Mouse (Mus musculus): ENCODE measurements at regions not wholly inside any gene's neighbourhood (a gene's known extent, or its start where the extent isn't known, plus 50 kb on each side); places are given as distances from the start of the nearest gene placed in this dataset.

- TF ChIP-seq POLR2A (IDR thresholded peaks at IDR 0.05; ENCODE audit: control insufficient read depth, extremely low read depth, insufficient read depth, low read length, poor library complexity): no peak
- TF ChIP-seq CTCF (IDR thresholded peaks at IDR 0.05; ENCODE audit: borderline replicate concordance, control insufficient read depth, extremely low read depth, insufficient read depth, low read length, poor library complexity): no peak
Observed at GRCm38 (mm10) chr1:185963773-185964172, 153.3 kb downstream of the Lyplal1 start.
